In the genomic region with DNA sequence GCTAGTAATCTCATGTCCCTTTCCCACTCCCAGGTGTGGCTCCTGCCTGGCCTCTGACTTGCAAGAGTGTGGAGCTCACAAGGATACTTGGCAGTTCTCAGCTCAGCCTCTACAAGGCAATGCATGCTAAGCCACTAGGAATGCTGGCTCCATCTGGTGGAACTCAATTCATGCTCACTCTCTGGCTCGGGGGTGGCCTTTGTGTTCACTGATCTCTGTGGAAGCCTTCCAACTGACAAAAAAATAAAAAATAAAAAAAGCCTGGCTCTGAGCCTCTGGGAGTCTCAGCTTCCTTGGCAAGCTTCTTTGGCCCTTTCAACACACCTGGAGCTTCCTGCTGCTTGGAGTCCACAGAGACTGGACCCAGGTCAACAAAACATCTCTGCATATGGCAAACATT, we compare ENCODE assay signal across 8 mouse cellular contexts.
DNase-seq lines count a peak whose midpoint lies in the region; ATAC-seq and TF ChIP-seq lines count a peak whose summit lies in the region.

No protein-coding gene starts in this region.

- peak; percentile 59 for TF ChIP-seq CTCF in kidney, postnatal 0 days (IDR thresholded peaks at IDR 0.05; ENCODE audit: low read depth)

- ATAC-seq in hindbrain, embryonic 16.5 days: peak; percentile 81
- no peak for ATAC-seq in hindbrain, embryonic 13.5 days (ENCODE audit: low FRiP score)
- no peak for ATAC-seq in kidney, postnatal 0 days (replicated peaks; ENCODE audit: low FRiP score, low read depth)

- no peak overlapping the region for H3K9ac ChIP-seq in hindbrain, embryonic 16.5 days (ENCODE audit: low read depth, low read length)
- no peak overlapping the region for H3K9ac ChIP-seq in hindbrain, embryonic 13.5 days
- H3K9ac ChIP-seq in kidney, postnatal 0 days (ENCODE audit: low read depth, low read length): no peak overlapping the region

- H3K4me1 ChIP-seq in hindbrain, embryonic 16.5 days (ENCODE audit: control insufficient read depth, insufficient read depth, low read depth, low read length): no peaks in the 10 kb centered on the region; the same call in 1 of the 2 replicates
- H3K4me1 ChIP-seq in hindbrain, embryonic 13.5 days (replicated peaks): peaks cover 12% of the 10 kb centered on the region; the same call in 1 of the 2 replicates
- no peaks in the 10 kb centered on the region for H3K4me1 ChIP-seq in kidney, postnatal 0 days (replicated peaks; ENCODE audit: insufficient read depth, low read length)

- DNase-seq in adipocyte (ENCODE audit: low spot score): peak; percentile 44
- peak; percentile 35 to 57 for DNase-seq in cerebellum, postnatal 25 days
- DNase-seq in kidney, postnatal 0 days (ENCODE audit: low spot score): peak; percentile 77
- peak; percentile 35 for DNase-seq in telencephalon, adult 2 months (ENCODE audit: low read depth, low spot score)
- DNase-seq in adrenal gland, adult 18-20 months (ENCODE audit: low spot score in 2 of 2): no peak
- DNase-seq in urinary bladder, postnatal 36 days (ENCODE audit: low spot score in 2 of 2): no peak

- WGBS in hindbrain, embryonic 16.5 days: 21% methylated on average over 1 of the region's 1 CpGs
- 45% methylated on average over 1 of the region's 1 CpGs for WGBS in hindbrain, embryonic 13.5 days
- 21% methylated on average over 1 of the region's 1 CpGs for WGBS in kidney, postnatal 0 days

- H3K4me3 ChIP-seq in hindbrain, embryonic 16.5 days (ENCODE audit: low read length): no peak overlapping the region
- H3K4me3 ChIP-seq in hindbrain, embryonic 13.5 days: no peak overlapping the region
- H3K4me3 ChIP-seq in kidney, postnatal 0 days (replicated peaks; ENCODE audit: low read depth, low read length): no peak overlapping the region

- H3K27me3 ChIP-seq in hindbrain, embryonic 16.5 days (replicated peaks; ENCODE audit: control insufficient read depth, insufficient read depth, low read length): no peaks in the 10 kb centered on the region
- H3K27me3 ChIP-seq in hindbrain, embryonic 13.5 days: no peaks in the 10 kb centered on the region
- no peaks in the 10 kb centered on the region for H3K27me3 ChIP-seq in kidney, postnatal 0 days (ENCODE audit: insufficient read depth, low read length)

- no peaks in the 10 kb centered on the region for H3K36me3 ChIP-seq in hindbrain, embryonic 16.5 days (ENCODE audit: control insufficient read depth, insufficient read depth, low read length)
- H3K36me3 ChIP-seq in hindbrain, embryonic 13.5 days: no peaks in the 10 kb centered on the region
- H3K36me3 ChIP-seq in kidney, postnatal 0 days (ENCODE audit: insufficient read depth, low read length): no peaks in the 10 kb centered on the region

- H3K4me2 ChIP-seq in hindbrain, embryonic 16.5 days (ENCODE audit: low read length): no peak overlapping the region
- no peak overlapping the region for H3K4me2 ChIP-seq in hindbrain, embryonic 13.5 days
- no peak overlapping the region for H3K4me2 ChIP-seq in kidney, postnatal 0 days (ENCODE audit: low read length)

- no peak overlapping the region for H3K27ac ChIP-seq in hindbrain, embryonic 16.5 days (ENCODE audit: low read depth, low read length)
- H3K27ac ChIP-seq in hindbrain, embryonic 13.5 days: no peak overlapping the region
- no peak overlapping the region for H3K27ac ChIP-seq in kidney, postnatal 0 days

- no peaks in the 10 kb centered on the region for H3K9me3 ChIP-seq in hindbrain, embryonic 16.5 days (ENCODE audit: control insufficient read depth, low read length)
- H3K9me3 ChIP-seq in hindbrain, embryonic 13.5 days: no peaks in the 10 kb centered on the region
- H3K9me3 ChIP-seq in kidney, postnatal 0 days (replicated peaks; ENCODE audit: low read length): no peaks in the 10 kb centered on the region

Comparison
In these comparisons a context has a peak if more than half of its experiments do, and no peak if none do; other contexts are left out.
1. DNase-seq: peak in adipocyte (single experiment), cerebellum, postnatal 25 days (2 of 2), kidney, postnatal 0 days (single experiment) and telencephalon, adult 2 months (single experiment); none in adrenal gland, adult 18-20 months (0 of 2) and urinary bladder, postnatal 36 days (0 of 2).